Mouse (Mus musculus) gastrocnemius, adult 8-10 months (tissue): Measurements from ENCODE around the gene Limch1. TPM values are rescaled to one million over a fixed set of nuclear protein-coding genes. Genes with fewer than 3 reads are reported as not detected.

Source experiments
- DNase-seq, 2 experiments: peaks; one replicate each; pipeline ENCODE4 v3.0.0; 2022; ENCODE audit warnings: low spot score in 2 of 2
- total RNA-seq, 4 experiments: library from RNA; stranded (reverse); gene quantifications; 2 replicates each; pipeline ENCODE4 v1.2.4; 2022

Limch1 gene
- total RNA-seq, 4 experiments from 2014 or later: 110 to 128 (median 121) TPM

GRCm38 (mm10) chr5:66782851-66783250, 37.2 kb downstream of the Limch1 start:
- DNase-seq: no peak

GRCm38 (mm10) chr5:66784624-66785361, 39.2 kb downstream of the Limch1 start:
- DNase-seq: no peak

GRCm38 (mm10) chr5:66785995-66786620, 40.5 kb downstream of the Limch1 start:
- DNase-seq: no peak

- no peak for DNase-seq
Measured at GRCm38 (mm10) chr5:66786621-66787061, 41.0 kb downstream of the Limch1 start.

GRCm38 (mm10) chr5:66789041-66789440, 43.4 kb downstream of the Limch1 start:
- DNase-seq: no peak

GRCm38 (mm10) chr5:66791161-66791560, 45.5 kb downstream of the Limch1 start:
- no peak for DNase-seq

- no peak for DNase-seq
Measured at GRCm38 (mm10) chr5:66793251-66793650, 47.6 kb downstream of the Limch1 start.

- no peak for DNase-seq
Measured at GRCm38 (mm10) chr5:66797326-66797725, 51.7 kb downstream of the Limch1 start.

GRCm38 (mm10) chr5:66798135-66798534, 52.5 kb downstream of the Limch1 start:
- no peak for DNase-seq

- DNase-seq: no peak
Measured at GRCm38 (mm10) chr5:66798591-66799003, 53.0 kb downstream of the Limch1 start.

GRCm38 (mm10) chr5:66800243-66800642, 54.6 kb downstream of the Limch1 start:
- no peak for DNase-seq

- no peak for DNase-seq
Measured at GRCm38 (mm10) chr5:66800977-66801376, 55.4 kb downstream of the Limch1 start.

GRCm38 (mm10) chr5:66802196-66802595, 56.6 kb downstream of the Limch1 start:
- no peak for DNase-seq

GRCm38 (mm10) chr5:66806335-66806734, 60.7 kb downstream of the Limch1 start:
- no peak for DNase-seq

GRCm38 (mm10) chr5:66807737-66808136, 62.1 kb downstream of the Limch1 start:
- no peak for DNase-seq

- no peak for DNase-seq
Measured at GRCm38 (mm10) chr5:66809016-66809570, 63.5 kb downstream of the Limch1 start.

- no peak for DNase-seq
Measured at GRCm38 (mm10) chr5:66810396-66810795, 64.8 kb downstream of the Limch1 start.

GRCm38 (mm10) chr5:66814674-66815073, 69.0 kb downstream of the Limch1 start:
- DNase-seq: no peak

GRCm38 (mm10) chr5:66815877-66816276, 70.2 kb downstream of the Limch1 start:
- DNase-seq: no peak

- DNase-seq: no peak
Measured at GRCm38 (mm10) chr5:66816751-66817150, 71.1 kb downstream of the Limch1 start.

GRCm38 (mm10) chr5:66817184-66817956, 71.7 kb downstream of the Limch1 start:
- no peak for DNase-seq
